In genomic region chr12:71446892-71447268, GRCm38 (mm10) we compare ENCODE assay signal across 8 mouse cellular contexts.
DNase-seq lines count a peak whose midpoint lies in the region; ATAC-seq and TF ChIP-seq lines count a peak whose summit lies in the region.
"Had no signal": no experiment of that assay in that cellular context is flagged by ENCODE, and none has a peak within 500 bp of the region (broad histone marks: within the 10 kb centered on the region; RNA-seq: fewer than 3 reads in every experiment).

No protein-coding gene starts in this region.

- H3K4me2 ChIP-seq in lung, postnatal 0 days (replicated peaks; ENCODE audit: low read depth, low read length) = no peak overlapping the region
- H3K4me2 ChIP-seq in heart, embryonic 12.5 days = no peak overlapping the region
- no peak overlapping the region for H3K4me2 ChIP-seq in forebrain, postnatal 0 days (ENCODE audit: low read depth)

- H3K27ac ChIP-seq in lung, postnatal 0 days (ENCODE audit: low read length) = peak overlapping the region; percentile 9; the same call in 1 of the 2 replicates
- no peak overlapping the region for H3K27ac ChIP-seq in heart, embryonic 12.5 days (ENCODE audit: poor library complexity, severe bottlenecking)
- H3K27ac ChIP-seq in forebrain, postnatal 0 days (ENCODE audit: low read depth, low read length) = no peak overlapping the region

- ATAC-seq in lung, postnatal 0 days = peak; percentile 33; the same call in 1 of the 2 replicates
- ATAC-seq in heart, embryonic 12.5 days (ENCODE audit: insufficient number of reproducible peaks, low FRiP score) = no peak
- ATAC-seq in forebrain, postnatal 0 days = no peak
- ATAC-seq: inflammation-experienced regulatory T-cells, adult 6 months had no signal

- no peak overlapping the region for H3K9ac ChIP-seq in lung, postnatal 0 days (replicated peaks; ENCODE audit: low read depth)
- no peak overlapping the region for H3K9ac ChIP-seq in heart, embryonic 12.5 days
- no peak overlapping the region for H3K9ac ChIP-seq in forebrain, postnatal 0 days

- WGBS in lung, postnatal 0 days = 26% methylated on average over 7 of the region's 7 CpGs
- WGBS in heart, embryonic 12.5 days = 45% methylated on average over 7 of the region's 7 CpGs
- 53% methylated on average over 7 of the region's 7 CpGs for WGBS in forebrain, postnatal 0 days

- H3K36me3 ChIP-seq in lung, postnatal 0 days (ENCODE audit: insufficient read depth, low read length) = no peaks in the 10 kb centered on the region
- H3K36me3 ChIP-seq in heart, embryonic 12.5 days = no peaks in the 10 kb centered on the region
- H3K36me3 ChIP-seq in forebrain, postnatal 0 days (ENCODE audit: insufficient read depth) = no peaks in the 10 kb centered on the region

- no peak overlapping the region for H3K4me3 ChIP-seq in lung, postnatal 0 days (ENCODE audit: low read depth, low read length)
- H3K4me3 ChIP-seq in heart, embryonic 12.5 days = no peak overlapping the region
- no peak overlapping the region for H3K4me3 ChIP-seq in forebrain, postnatal 0 days (ENCODE audit: low read depth, low read length)

- TF ChIP-seq CTCF in lung, postnatal 0 days (IDR thresholded peaks at IDR 0.05) = no peak
- no peak for TF ChIP-seq CTCF in forebrain, postnatal 0 days (IDR thresholded peaks at IDR 0.05; ENCODE audit: low read depth)

- H3K9me3 ChIP-seq in lung, postnatal 0 days (ENCODE audit: low read length) = no peaks in the 10 kb centered on the region
- H3K9me3 ChIP-seq in heart, embryonic 12.5 days (replicated peaks) = no peaks in the 10 kb centered on the region
- no peaks in the 10 kb centered on the region for H3K9me3 ChIP-seq in forebrain, postnatal 0 days (ENCODE audit: low read length)

- H3K27me3 ChIP-seq in lung, postnatal 0 days (replicated peaks; ENCODE audit: insufficient read depth, low read length) = no peaks in the 10 kb centered on the region
- H3K27me3 ChIP-seq in heart, embryonic 12.5 days (replicated peaks) = 0 out of 2 replicates have a peak, but pooled peaks cover 4% of the 10 kb centered on the region
- H3K27me3 ChIP-seq in forebrain, postnatal 0 days (ENCODE audit: insufficient read depth, low read length) = no peaks in the 10 kb centered on the region

- DNase-seq in retina, embryonic 14.5 days (ENCODE audit: low spot score) = peak; percentile 12
- DNase-seq in retina, postnatal 1 day = no peak
- peak; percentile 67 for DNase-seq in kidney, adult 9 months
- peak; percentile 25 for DNase-seq in lung, postnatal 0 days (ENCODE audit: low spot score)
- DNase-seq in thymus, postnatal 25 days = no peak
- no peak for DNase-seq in forebrain, postnatal 0 days

- no peak for TF ChIP-seq EP300 in lung, postnatal 0 days (IDR thresholded peaks at IDR 0.05)

- H3K4me1 ChIP-seq in lung, postnatal 0 days (ENCODE audit: insufficient read depth, low read depth, low read length) = no peaks in the 10 kb centered on the region
- peaks cover 7% of the 10 kb centered on the region for H3K4me1 ChIP-seq in heart, embryonic 12.5 days (replicated peaks)
- 0 out of 2 replicates have a peak, but pooled peaks cover 2% of the 10 kb centered on the region for H3K4me1 ChIP-seq in forebrain, postnatal 0 days (ENCODE audit: insufficient read depth)

Comparison
In these comparisons a context has a peak if more than half of its experiments do, and no peak if none do; other contexts are left out.
1. DNase-seq: peak in retina, embryonic 14.5 days (single experiment), kidney, adult 9 months (single experiment) and lung, postnatal 0 days (single experiment); none in retina, postnatal 1 day (single experiment), thymus, postnatal 25 days (single experiment) and forebrain, postnatal 0 days (single experiment).